Mouse (Mus musculus): ENCODE results near the gene Snx9. TPM values are rescaled to one million over a fixed set of nuclear protein-coding genes. Genes with fewer than 3 reads are reported as not detected.

Snx9 gene
- total and polyA plus RNA-seq, 3 experiments, result 28.3 to 55.9 (median 48.4) TPM

GRCm38 (mm10) chr17:5806823-5807222 lies 34.3 kb upstream of the Snx9 start:
- DNase-seq, result no peak

- DNase-seq, result no peak
These were observed 33.2 kb upstream of the Snx9 start for GRCm38 (mm10) chr17:5807847-5808386.

GRCm38 (mm10) chr17:5813863-5814640 lies 27.1 kb upstream of the Snx9 start:
- peak; percentile 65 for DNase-seq

- no peak for DNase-seq
These were observed 26.5 kb upstream of the Snx9 start for GRCm38 (mm10) chr17:5814641-5814920.

- no peak for DNase-seq
These were observed 23.3 kb upstream of the Snx9 start for GRCm38 (mm10) chr17:5817871-5818270.

- DNase-seq, result no peak
These were observed 22.0 kb upstream of the Snx9 start for GRCm38 (mm10) chr17:5819105-5819504.

GRCm38 (mm10) chr17:5819799-5820201 lies 21.3 kb upstream of the Snx9 start:
- DNase-seq, result no peak

- DNase-seq, result peak; percentile 56
These were observed 18.6 kb upstream of the Snx9 start for GRCm38 (mm10) chr17:5822541-5822940.

GRCm38 (mm10) chr17:5823032-5823431 lies 18.1 kb upstream of the Snx9 start:
- no peak for DNase-seq

- no peak for DNase-seq
These were observed 13.1 kb upstream of the Snx9 start for GRCm38 (mm10) chr17:5827836-5828582.

GRCm38 (mm10) chr17:5828583-5828836 lies 12.6 kb upstream of the Snx9 start:
- DNase-seq, result no peak

- DNase-seq, result no peak
These were observed 12.2 kb upstream of the Snx9 start for GRCm38 (mm10) chr17:5828944-5829343.

- no peak for DNase-seq
These were observed 11.2 kb upstream of the Snx9 start for GRCm38 (mm10) chr17:5829930-5830329.

- DNase-seq, result no peak
These were observed 10.7 kb upstream of the Snx9 start for GRCm38 (mm10) chr17:5830382-5830781.

GRCm38 (mm10) chr17:5830832-5831231 lies 10.3 kb upstream of the Snx9 start:
- no peak for DNase-seq

- no peak for DNase-seq
These were observed 9.8 kb upstream of the Snx9 start for GRCm38 (mm10) chr17:5831257-5831806.

GRCm38 (mm10) chr17:5834166-5834565 lies 7.0 kb upstream of the Snx9 start:
- DNase-seq, result no peak

- no peak for DNase-seq
These were observed 6.3 kb upstream of the Snx9 start for GRCm38 (mm10) chr17:5834798-5835328.

GRCm38 (mm10) chr17:5839549-5840240 lies 1.4 kb upstream of the Snx9 start:
- no peak for DNase-seq

GRCm38 (mm10) chr17:5840550-5841127 lies 490 bp upstream of the Snx9 start:
- DNase-seq, result peak; percentile 81

- DNase-seq, result no peak
These were observed 779 bp downstream of the Snx9 start for GRCm38 (mm10) chr17:5841943-5842273.

GRCm38 (mm10) chr17:5842988-5843640 lies 2.0 kb downstream of the Snx9 start:
- no peak for DNase-seq

All from adrenal gland, adult 2 months (tissue).